Mouse (Mus musculus) left cerebral cortex, postnatal 4 days (tissue): Measurements from ENCODE around the gene Scd4. TPM values are rescaled to one million over a fixed set of nuclear protein-coding genes. Genes with fewer than 3 reads are reported as not detected.

Experiments
- DNase-seq: peaks from one replicate; pipeline ENCODE4 v3.0.0-alpha.2; 2022
- intact Hi-C: fragments of 180-260 bp; cut with DNase I; formaldehyde crosslinking; loops from one replicate; pipeline ENCODE4 v1.15.1; 2025
- total RNA-seq, 2 experiments: library from RNA; stranded (reverse); gene quantifications; 2 replicates each; pipeline ENCODE4 v1.2.3; 2021

Gene Scd4
- 1 to 10 TPM; 1.7 to 2.3 TPM for total RNA-seq

- intact Hi-C loops = no loop called here
- peak; percentile 67 for DNase-seq
Observed at GRCm38 (mm10) chr19:44332833-44333623, at the start of gene Scd4. Gene Scd4 (plus strand): TSS chr19:44333092.

- intact Hi-C loops = no loop called here
- DNase-seq = no peak
Observed at GRCm38 (mm10) chr19:44283157-44284024, 49.5 kb upstream of the Scd4 start.

DNA sequence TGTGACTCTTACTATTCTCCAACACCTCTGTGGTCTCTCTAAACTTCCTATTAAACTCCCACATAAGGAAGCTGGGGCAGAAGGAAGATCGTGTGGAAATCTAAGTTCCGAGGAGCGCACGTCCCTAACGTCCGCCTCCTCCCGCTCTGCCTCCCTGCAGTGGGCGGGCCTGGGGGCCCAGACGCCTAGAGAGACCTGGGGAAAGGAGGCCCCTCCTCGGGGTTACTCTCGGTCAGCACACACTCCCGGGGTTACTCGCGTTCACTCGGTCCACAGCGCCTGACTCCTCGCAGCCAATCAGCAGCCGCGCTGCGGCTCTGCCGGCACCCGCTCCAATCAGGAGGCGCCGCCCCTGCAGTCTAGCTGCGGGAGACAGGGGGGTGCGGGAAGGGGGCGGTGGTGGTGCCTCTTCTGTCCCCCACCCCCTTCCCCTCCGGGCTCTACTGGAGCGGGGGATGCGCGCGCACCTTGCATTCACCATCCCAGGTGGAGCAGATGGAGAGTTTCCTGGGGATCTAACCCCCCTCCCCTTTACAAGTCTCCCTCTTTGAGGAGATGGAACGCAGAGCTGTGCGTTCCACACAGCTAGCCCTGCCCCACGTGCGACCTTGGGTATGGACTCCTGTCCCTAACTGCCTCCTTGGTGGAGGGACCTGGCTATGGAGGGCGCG lies 48.7 kb upstream of the Scd4 start:
- intact Hi-C loops = no loop called here
- peak; percentile 97 for DNase-seq

GRCm38 (mm10) chr19:44284723-44285122 lies 48.2 kb upstream of the Scd4 start:
- DNase-seq = no peak
- intact Hi-C loops = no loop called here

- no peak for DNase-seq
- intact Hi-C loops = no loop called here
Observed at GRCm38 (mm10) chr19:44285554-44285953, 47.3 kb upstream of the Scd4 start.

DNA sequence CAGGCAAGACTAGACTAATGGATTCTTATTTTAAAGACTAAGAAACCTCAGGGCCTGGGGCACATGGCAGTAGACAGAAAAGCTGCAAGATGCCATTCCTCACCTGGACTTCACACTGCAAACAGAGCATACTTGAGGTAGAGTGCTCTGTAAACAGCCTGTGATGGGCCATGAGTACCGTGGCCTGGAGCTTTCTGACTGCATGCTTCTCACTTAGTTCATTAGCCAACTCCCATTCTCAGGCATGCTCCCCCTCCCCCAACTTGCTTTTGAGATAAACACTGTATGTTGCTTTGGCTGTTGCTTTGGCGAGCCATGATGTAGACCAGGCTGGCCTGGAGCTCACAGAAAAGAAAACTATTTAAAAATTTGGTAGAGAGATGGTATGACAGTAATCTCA lies 46.8 kb upstream of the Scd4 start:
- DNase-seq = no peak
- intact Hi-C loops = no loop called here

GRCm38 (mm10) chr19:44287415-44288110 lies 45.3 kb upstream of the Scd4 start:
- no peak for DNase-seq
- intact Hi-C loops = no loop called here

DNA sequence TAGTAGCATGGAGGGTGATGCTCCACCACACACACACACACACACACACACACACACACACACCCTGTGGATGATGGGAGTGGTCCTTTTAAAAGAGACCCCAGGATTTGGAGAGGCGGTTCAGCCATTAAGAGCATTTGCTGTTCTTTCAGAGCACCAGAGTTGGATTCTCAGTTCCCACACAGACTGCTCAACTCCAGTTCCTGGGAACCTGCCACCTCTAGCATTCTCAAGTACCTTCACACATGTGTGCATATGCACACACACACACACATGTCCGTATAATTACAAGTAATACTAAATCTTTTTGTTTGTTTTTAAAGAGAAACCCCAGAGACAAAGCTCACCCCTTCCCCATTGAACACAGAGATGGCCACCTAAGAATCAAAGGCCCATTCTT lies 40.8 kb upstream of the Scd4 start:
- DNase-seq = no peak
- intact Hi-C loops = no loop called here

GRCm38 (mm10) chr19:44292483-44292882 lies 40.4 kb upstream of the Scd4 start:
- intact Hi-C loops = no loop called here
- peak; percentile 72 for DNase-seq

GRCm38 (mm10) chr19:44292941-44293768 lies 39.7 kb upstream of the Scd4 start, which contains the start of gene Scd2:
Gene Scd2 (plus strand): TSS chr19:44293674.
- DNase-seq = no peak
- intact Hi-C loops = no loop called here

GRCm38 (mm10) chr19:44293769-44294551 lies 38.9 kb upstream of the Scd4 start:
- intact Hi-C loops = no loop called here
- DNase-seq = peak; percentile 96

DNA sequence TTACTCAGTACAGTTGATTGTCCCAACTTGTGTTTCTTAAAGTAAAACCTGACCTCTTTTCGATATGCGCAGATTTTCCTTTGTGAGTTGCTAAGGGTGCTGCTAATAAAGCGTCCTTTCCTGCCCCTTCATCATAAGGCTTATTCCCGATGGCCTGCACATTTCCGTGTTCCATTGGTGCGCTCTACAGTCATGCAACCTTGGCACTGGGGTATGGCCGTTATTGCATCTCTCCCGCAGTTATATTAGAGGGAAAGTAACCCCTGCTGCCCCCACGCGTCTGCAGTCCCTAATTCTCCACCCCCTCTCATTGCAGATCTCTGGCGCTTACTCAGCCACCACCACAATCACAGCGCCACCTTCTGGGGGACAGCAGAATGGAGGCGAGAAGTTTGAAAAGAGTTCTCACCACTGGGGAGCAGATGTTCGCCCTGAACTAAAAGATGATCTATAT lies 38.3 kb upstream of the Scd4 start:
- intact Hi-C loops = loop anchor here (5.0 kb wide), 1 partner anchor 47 kb away; no protein-coding TSS in a partner anchor
- DNase-seq = peak; percentile 93

GRCm38 (mm10) chr19:44295251-44295650 lies 37.6 kb upstream of the Scd4 start:
- DNase-seq = no peak
- intact Hi-C loops = loop anchor here (5.0 kb wide), 1 partner anchor 48 kb away; no protein-coding TSS in a partner anchor

GRCm38 (mm10) chr19:44295741-44296140 lies 37.2 kb upstream of the Scd4 start:
- DNase-seq = peak; percentile 88
- intact Hi-C loops = loop anchor here (5.0 kb wide), 1 partner anchor 48 kb away; no protein-coding TSS in a partner anchor

DNA sequence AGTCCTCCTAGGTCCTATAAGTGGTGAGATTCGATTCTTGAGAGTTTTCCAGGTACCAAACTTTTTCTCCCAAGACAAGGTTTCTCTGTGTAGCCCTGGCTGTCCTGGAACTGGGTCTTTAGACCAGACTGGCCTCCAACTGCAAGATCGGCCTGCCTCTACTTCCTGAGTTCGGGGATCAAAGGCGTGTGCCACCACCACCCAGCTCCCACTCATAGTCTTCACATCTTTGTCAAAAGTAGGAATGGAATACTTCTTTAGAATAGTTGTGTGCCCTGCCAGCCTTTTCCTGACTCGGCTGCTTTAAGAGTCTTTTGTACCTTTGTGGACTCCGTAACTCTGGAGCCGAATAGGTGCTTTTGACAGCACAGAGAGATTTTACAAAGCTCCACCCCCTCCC lies 36.7 kb upstream of the Scd4 start:
- DNase-seq = no peak
- intact Hi-C loops = loop anchor here (5.0 kb wide), 1 partner anchor 49 kb away; no protein-coding TSS in a partner anchor

- intact Hi-C loops = loop anchor here (5.0 kb wide), 1 partner anchor 50 kb away; no protein-coding TSS in a partner anchor
- no peak for DNase-seq
Observed at GRCm38 (mm10) chr19:44297068-44297760, 35.7 kb upstream of the Scd4 start.

GRCm38 (mm10) chr19:44297862-44298261 lies 35.0 kb upstream of the Scd4 start:
- intact Hi-C loops = loop anchor here (5.0 kb wide), 1 partner anchor 51 kb away; no protein-coding TSS in a partner anchor
- DNase-seq = no peak

DNA sequence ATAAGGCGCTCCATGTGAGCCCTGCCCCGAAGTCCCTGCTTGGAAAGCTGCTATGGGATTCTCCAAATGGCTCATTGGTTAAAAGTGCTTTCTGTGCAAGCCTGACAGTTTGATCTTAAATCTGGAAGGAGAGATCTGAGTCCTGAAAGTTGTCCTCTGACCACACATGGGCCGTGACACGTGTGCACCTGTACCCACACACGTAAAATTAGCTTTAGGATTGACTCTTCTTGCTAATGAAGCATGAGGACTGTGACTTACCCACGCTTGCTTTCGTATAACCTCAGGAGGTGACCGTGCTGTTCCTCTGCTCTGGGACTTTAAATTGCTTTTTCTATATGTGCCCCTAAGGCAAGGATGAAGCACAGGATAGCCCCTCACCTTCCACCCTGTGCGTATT lies 33.8 kb upstream of the Scd4 start:
- intact Hi-C loops = loop anchor here (5.0 kb wide), 1 partner anchor 52 kb away; no protein-coding TSS in a partner anchor
- no peak for DNase-seq
